20 mouse cellular contexts compared by ENCODE assay signal in genomic region chr14:25716528-25716927, GRCm38 (mm10). TPM values are rescaled to one million over a fixed set of nuclear protein-coding genes. Genes with fewer than 3 reads are reported as not detected.
DNase-seq lines count a peak whose midpoint lies in the region; ATAC-seq and TF ChIP-seq lines count a peak whose summit lies in the region.
"Had no signal": no experiment of that assay in that cellular context is flagged by ENCODE, and none has a peak within 500 bp of the region (broad histone marks: within the 10 kb centered on the region; RNA-seq: fewer than 3 reads in every experiment).

No protein-coding gene starts in this region.

- no peaks in the 10 kb centered on the region for H3K9me3 ChIP-seq in heart, embryonic 10.5 days
- H3K9me3 ChIP-seq in liver, embryonic 11.5 days (ENCODE audit: control insufficient read depth, low read length) = no peaks in the 10 kb centered on the region
- H3K9me3 ChIP-seq: embryonic facial prominence, embryonic 13.5 days; embryonic facial prominence, embryonic 15.5 days; forebrain, embryonic 10.5 days; forebrain, embryonic 12.5 days had no signal

- TF ChIP-seq POLR2A in liver, adult 2 months (IDR thresholded peaks at IDR 0.05; ENCODE audit: extremely low read depth, insufficient read depth, low read length) = no peak

- no peak for ATAC-seq in liver, embryonic 11.5 days (replicated peaks; ENCODE audit: low FRiP score)
- ATAC-seq: forebrain, embryonic 14.5 days; forebrain, embryonic 16.5 days had no signal

- no peak overlapping the region for H3K4me3 ChIP-seq in heart, embryonic 10.5 days
- H3K4me3 ChIP-seq in liver, adult 2 months (ENCODE audit: insufficient read depth, low read depth, low read length) = no peak overlapping the region
- H3K4me3 ChIP-seq in liver, embryonic 11.5 days (ENCODE audit: low read depth, low read length) = no peak overlapping the region
- H3K4me3 ChIP-seq: embryonic facial prominence, embryonic 13.5 days; embryonic facial prominence, embryonic 15.5 days; erythroblast, embryonic 14.5 days; forebrain, embryonic 10.5 days; forebrain, embryonic 12.5 days had no signal

- no peaks in the 10 kb centered on the region for H3K79me2 ChIP-seq in liver, adult 2 months (ENCODE audit: control insufficient read depth, insufficient read depth, low read length)

- 72% methylated on average over 1 of the region's 1 CpGs for WGBS in heart, embryonic 10.5 days
- 26% methylated on average over 1 of the region's 1 CpGs for WGBS in liver, adult 2 months
- 83% methylated on average over 1 of the region's 1 CpGs for WGBS in liver, embryonic 11.5 days

- 0 out of 2 replicates have a peak, but pooled peaks cover 6% of the 10 kb centered on the region for H3K27me3 ChIP-seq in heart, embryonic 10.5 days (ENCODE audit: insufficient read depth, poor library complexity, severe bottlenecking)
- no peaks in the 10 kb centered on the region for H3K27me3 ChIP-seq in liver, adult 2 months (ENCODE audit: control insufficient read depth, insufficient read depth, low read length)
- H3K27me3 ChIP-seq in liver, embryonic 11.5 days (replicated peaks; ENCODE audit: control insufficient read depth, insufficient read depth, low read length) = no peaks in the 10 kb centered on the region
- H3K27me3 ChIP-seq: embryonic facial prominence, embryonic 13.5 days; embryonic facial prominence, embryonic 15.5 days; forebrain, embryonic 12.5 days had no signal

- peaks cover 43% of the 10 kb centered on the region for H3K4me1 ChIP-seq in heart, embryonic 10.5 days
- H3K4me1 ChIP-seq in liver, adult 2 months (ENCODE audit: control insufficient read depth, insufficient read depth, low read length) = peaks cover 28% of the 10 kb centered on the region
- peaks cover 18% of the 10 kb centered on the region for H3K4me1 ChIP-seq in liver, embryonic 11.5 days (replicated peaks; ENCODE audit: control insufficient read depth, insufficient read depth, low read length)

- no peak for DNase-seq in heart, embryonic 10.5 days (ENCODE audit: low spot score)
- no peak for DNase-seq in heart, adult 9 months (ENCODE audit: low spot score in 2 of 2)
- DNase-seq in kidney, postnatal 10 days = peak; percentile 24
- no peak for DNase-seq in kidney, postnatal 4 days
- DNase-seq in liver, adult 2 months (ENCODE audit: extremely low read depth, low read depth, low spot score) = peak; percentile 77
- no peak for DNase-seq in liver, embryonic 11.5 days (ENCODE audit: low spot score)
- no peak for DNase-seq in adrenal gland, adult 8-10 months
- DNase-seq: adrenal gland, adult 2 months; adrenal gland, postnatal 14 days; cerebellum, adult 11-12 months; cerebellum, adult 2 months; cerebellum, adult 9-10 months; cerebellum, postnatal 25 days had no signal

- no peak overlapping the region for H3K4me2 ChIP-seq in liver, embryonic 11.5 days
- H3K4me2 ChIP-seq: embryonic facial prominence, embryonic 13.5 days; embryonic facial prominence, embryonic 15.5 days; forebrain, embryonic 12.5 days had no signal

- H3K9ac ChIP-seq in liver, adult 2 months (ENCODE audit: low read depth, low read length) = no peak overlapping the region
- no peak overlapping the region for H3K9ac ChIP-seq in liver, embryonic 11.5 days (ENCODE audit: low read depth, low read length)
- H3K9ac ChIP-seq: embryonic facial prominence, embryonic 13.5 days; embryonic facial prominence, embryonic 15.5 days; forebrain, embryonic 12.5 days had no signal

- TF ChIP-seq CTCF in liver, adult 2 months (IDR thresholded peaks at IDR 0.05; ENCODE audit: low read depth, low read length) = no peak

- H3K27ac ChIP-seq in heart, embryonic 10.5 days = peak overlapping the region; percentile 36; the same call in 1 of the 2 replicates
- H3K27ac ChIP-seq in liver, adult 2 months (replicated peaks; ENCODE audit: insufficient read depth, low read depth, low read length) = peak overlapping the region; percentile 81
- no peak overlapping the region for H3K27ac ChIP-seq in liver, embryonic 11.5 days (ENCODE audit: low read depth, low read length)
- H3K27ac ChIP-seq: embryonic facial prominence, embryonic 15.5 days; forebrain, embryonic 10.5 days; forebrain, embryonic 12.5 days had no signal

- H3K36me3 ChIP-seq in heart, embryonic 10.5 days = peaks cover 40% of the 10 kb centered on the region
- peaks cover 15% of the 10 kb centered on the region; the same call in 1 of the 2 replicates for H3K36me3 ChIP-seq in liver, adult 2 months (ENCODE audit: control insufficient read depth, insufficient read depth, low read length)
- peaks cover 4% of the 10 kb centered on the region; the same call in 1 of the 2 replicates for H3K36me3 ChIP-seq in liver, embryonic 11.5 days (ENCODE audit: control insufficient read depth, insufficient read depth, low read length)
- H3K36me3 ChIP-seq: forebrain, embryonic 12.5 days had no signal

RNA-seq across cellular contexts. Expression of gene Ppif, which starts 22.6 kb away (rescaled TPM):
- 65.7 and 104 TPM in 2 replicates for polyA plus RNA-seq in heart, embryonic 10.5 days (2016; fragmentation: Nextera tagmentation; extraction: Ambion mirVana)
- 19.4 and 31.1 TPM in 2 replicates for total RNA-seq in liver, adult 2 months (2014; rRNA removed)
- 76.3 and 80.6 TPM in 2 replicates for polyA plus RNA-seq in liver, adult 2 months (2012; rRNA removed)
- polyA plus RNA-seq in liver, embryonic 11.5 days (2014; fragmentation: Nextera tagmentation; extraction: Ambion mirVana) = 96.3 and 97.0 TPM in 2 replicates
- total RNA-seq in adrenal gland, adult 8-10 months (2022) = 10 to 100 TPM; 17.3 to 23.5 (median 19.4) TPM

RNA-seq across cellular contexts. Expression of gene Zcchc24, which starts 52.3 kb away (rescaled TPM):
- polyA plus RNA-seq in heart, embryonic 10.5 days (2016; fragmentation: Nextera tagmentation; extraction: Ambion mirVana) = 15.2 and 16.9 TPM in 2 replicates
- total RNA-seq in liver, adult 2 months (2014; rRNA removed) = 27.3 and 28.7 TPM in 2 replicates
- polyA plus RNA-seq in liver, adult 2 months (2012; rRNA removed) = 53.0 and 57.7 TPM in 2 replicates
- polyA plus RNA-seq in liver, embryonic 11.5 days (2014; fragmentation: Nextera tagmentation; extraction: Ambion mirVana) = 11.3 and 13.4 TPM in 2 replicates
- 10 to 100 TPM; 17.8 to 25.0 (median 21.1) TPM for total RNA-seq in adrenal gland, adult 8-10 months (2022)

Comparison
In these comparisons a context has a peak if more than half of its experiments do, and no peak if none do; other contexts are left out.
1. DNase-seq: peak in kidney, postnatal 10 days (single experiment) and liver, adult 2 months (single experiment); none in heart, embryonic 10.5 days (single experiment), heart, adult 9 months (0 of 2), kidney, postnatal 4 days (0 of 2), liver, embryonic 11.5 days (single experiment) and adrenal gland, adult 8-10 months (single experiment).